Mouse (Mus musculus) limb, embryonic 14.5 days (tissue): ENCODE data around the gene Itpkc. TPM values are rescaled to one million over a fixed set of nuclear protein-coding genes. Genes with fewer than 3 reads are reported as not detected.

Source experiments
- ATAC-seq: fragments of 200-750 bp; cut with Nextera tagmentation; 2 replicates; pipeline ENCODE4 v1.8.0; 2017; ENCODE audit warnings: low read depth, moderate number of reproducible peaks, moderate TSS enrichment; ENCODE audit not compliant: low FRiP score
- DNase-seq: peaks from one replicate; pipeline ENCODE4 v3.0.0-alpha.2; 2015; ENCODE audit warnings: low spot score
- H3K27ac ChIP-seq: fragments of 300-500 bp; sonication (generic); replicated peaks from 2 replicates; pipeline ENCODE4 v1.5.1; 2014; ENCODE audit warnings: low read depth, mild to moderate bottlenecking, low read length, moderate library complexity, mixed read lengths
- H3K27me3 ChIP-seq: fragments of 300-500 bp; sonication (generic); 2 replicates; pipeline ENCODE4 v1.6.1; 2014; ENCODE audit warnings: low read length, mixed read lengths; ENCODE audit not compliant: control insufficient read depth, insufficient read depth
- H3K36me3 ChIP-seq: fragments of 300-500 bp; sonication (generic); 2 replicates; pipeline ENCODE4 v1.6.1; 2014; ENCODE audit warnings: mild to moderate bottlenecking, low read length, moderate library complexity, mixed read lengths; ENCODE audit not compliant: control insufficient read depth, insufficient read depth
- H3K4me1 ChIP-seq: fragments of 300-500 bp; sonication (generic); 2 replicates; pipeline ENCODE4 v1.6.1; 2014; ENCODE audit warnings: antibody characterized with exemption, low read length, mixed read lengths; ENCODE audit not compliant: control insufficient read depth, insufficient read depth
- H3K4me2 ChIP-seq: fragments of 300-500 bp; sonication (generic); replicated peaks from 2 replicates; pipeline ENCODE4 v1.6.1; 2014; ENCODE audit warnings: low read depth, mild to moderate bottlenecking, low read length, moderate library complexity; ENCODE audit not compliant: severe bottlenecking
- H3K4me3 ChIP-seq: fragments of 300-500 bp; sonication (generic); replicated peaks from 2 replicates; pipeline ENCODE4 v1.5.1; 2014; ENCODE audit warnings: low read length
- H3K9ac ChIP-seq: fragments of 300-500 bp; sonication (generic); 2 replicates; pipeline ENCODE4 v1.6.1; 2014; ENCODE audit warnings: mild to moderate bottlenecking, low read depth, low read length, moderate library complexity; ENCODE audit not compliant: severe bottlenecking
- H3K9me3 ChIP-seq: fragments of 300-500 bp; sonication (generic); 2 replicates; pipeline ENCODE4 v1.6.1; 2016; ENCODE audit warnings: low read length; ENCODE audit not compliant: control insufficient read depth
- POLR2A ChIP-seq: fragments of 200-500 bp; IDR thresholded peaks from 2 replicates; pipeline ENCODE4 v1.8.0; 2012; ENCODE audit warnings: inconsistent platforms, mild to moderate bottlenecking, moderate library complexity, borderline replicate concordance; ENCODE audit not compliant: insufficient read depth, insufficient read length; ENCODE audit errors: extremely low read depth
- WGBS: fragments of 180-500 bp; shearing (Covaris S2); extraction: QIAGEN DNeasy Blood & Tissue Kit; methylation state at CpG from one replicate; pipeline ENCODE4 v1.1.7; 2014; 5-methylcytosine and 5-hydroxymethylcytosine counted together
- polyA plus RNA-seq, 2 experiments: library from polyadenylated mRNA; depleted of rRNA in 1 of 2; stranded (reverse) in 1 of 2; unstranded in 1 of 2; fragments of >200 nt; fragmentation: Nextera tagmentation in 1 of 2; extraction: Ambion mirVana in 1 of 2; gene quantifications; 2 replicates each; pipeline versions ENCODE4 v1.2.1 to v1.2.3; 2012 to 2014

The Itpkc gene
- polyA plus RNA-seq, 2 experiments: 11.5 to 13.0 TPM

DNA sequence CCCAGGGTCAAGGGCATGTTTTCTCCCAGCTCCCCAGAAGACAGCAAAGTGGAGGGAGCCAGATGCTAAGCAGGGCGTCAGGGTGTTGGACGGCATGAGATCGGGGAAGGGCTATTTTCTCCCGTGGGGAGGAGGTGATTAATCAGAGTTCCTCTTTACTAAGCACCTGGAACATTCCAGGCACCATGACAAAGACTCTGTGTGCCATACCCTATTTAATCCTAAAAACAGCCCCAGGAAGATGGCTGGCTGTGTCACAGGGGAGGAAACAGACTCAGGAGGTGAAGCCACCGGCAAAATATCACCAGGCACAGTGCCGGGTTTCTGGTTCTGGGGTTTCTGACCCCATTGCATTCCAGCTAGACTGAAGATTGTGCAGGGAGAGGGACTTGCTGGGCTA is 6.5 kb downstream of the Itpkc start:
- no peaks in the 10 kb centered on the region for H3K9me3 ChIP-seq
- no peak for TF ChIP-seq POLR2A
- H3K4me3 ChIP-seq: no peak overlapping the region
- peaks cover 25% of the 10 kb centered on the region for H3K4me1 ChIP-seq
- no peaks in the 10 kb centered on the region for H3K27me3 ChIP-seq
- no peak overlapping the region for H3K9ac ChIP-seq
- ATAC-seq: no peak
- no peak overlapping the region for H3K4me2 ChIP-seq
- peaks cover 27% of the 10 kb centered on the region for H3K36me3 ChIP-seq
- 73% methylated on average over 6 of the region's 6 CpGs for WGBS
- DNase-seq: no peak
- H3K27ac ChIP-seq: no peak overlapping the region

DNA sequence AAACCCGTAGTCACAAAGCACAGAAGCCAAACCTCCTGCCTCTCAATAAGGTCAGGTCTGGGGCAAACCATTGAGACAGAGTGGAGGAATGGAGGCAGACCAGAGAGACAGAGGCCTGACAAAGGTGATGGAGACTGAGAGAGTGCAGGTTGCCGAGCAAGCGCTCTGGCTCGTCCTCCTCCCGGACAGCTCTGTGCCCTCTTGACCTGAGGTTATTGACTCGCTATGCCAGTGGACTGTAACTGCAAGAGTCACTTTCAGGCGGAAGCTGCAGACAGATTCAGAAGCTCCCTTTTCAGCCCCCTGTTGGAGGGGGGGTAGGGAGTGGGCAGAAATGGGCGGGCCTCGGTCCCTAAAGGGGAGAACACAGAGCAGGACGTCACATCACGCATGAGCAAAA is 8.5 kb downstream of the Itpkc start:
- 78% methylated on average over 11 of the region's 11 CpGs for WGBS
- DNase-seq: no peak

DNA sequence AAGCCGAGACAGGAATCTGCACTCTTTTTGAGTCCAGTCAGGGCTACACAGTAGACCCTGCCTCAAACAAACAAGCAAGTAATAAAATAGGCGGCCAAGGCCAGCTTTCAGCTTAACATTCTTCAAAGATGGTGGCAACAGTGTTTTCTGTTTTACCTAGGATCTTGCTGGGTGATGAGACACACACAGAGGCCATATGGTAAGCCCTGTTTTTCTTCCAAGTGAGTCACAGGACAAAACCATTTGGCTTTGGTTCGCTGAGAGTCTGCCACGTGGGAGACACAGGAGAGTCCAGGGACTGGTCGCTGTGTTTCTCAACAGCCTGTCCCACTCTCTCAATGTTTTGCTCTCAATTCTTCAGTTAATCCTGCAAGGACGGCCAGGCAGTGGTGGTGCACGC is 9.9 kb downstream of the Itpkc start:
- no peak overlapping the region for H3K4me2 ChIP-seq
- no peaks in the 10 kb centered on the region for H3K9me3 ChIP-seq
- H3K27ac ChIP-seq: no peak overlapping the region
- ATAC-seq (no peak), DNase-seq (no peak)
- H3K36me3 ChIP-seq: peaks cover 56% of the 10 kb centered on the region
- TF ChIP-seq POLR2A: no peak
- no peak overlapping the region for H3K9ac ChIP-seq
- WGBS: 80% methylated on average over 7 of the region's 7 CpGs
- no peaks in the 10 kb centered on the region for H3K27me3 ChIP-seq
- H3K4me1 ChIP-seq: no peaks in the 10 kb centered on the region
- no peak overlapping the region for H3K4me3 ChIP-seq

More for the DNA sequence above, 8.5 kb downstream of the Itpkc start:
- H3K9ac ChIP-seq: no peak overlapping the region
- no peak for ATAC-seq
- no peak overlapping the region for H3K4me2 ChIP-seq
- no peak overlapping the region for H3K27ac ChIP-seq
- no peaks in the 10 kb centered on the region for H3K27me3 ChIP-seq
- no peaks in the 10 kb centered on the region for H3K9me3 ChIP-seq
- no peak for TF ChIP-seq POLR2A
- H3K4me1 ChIP-seq: peaks cover 5% of the 10 kb centered on the region
- no peak overlapping the region for H3K4me3 ChIP-seq
- H3K36me3 ChIP-seq: peaks cover 46% of the 10 kb centered on the region

DNA sequence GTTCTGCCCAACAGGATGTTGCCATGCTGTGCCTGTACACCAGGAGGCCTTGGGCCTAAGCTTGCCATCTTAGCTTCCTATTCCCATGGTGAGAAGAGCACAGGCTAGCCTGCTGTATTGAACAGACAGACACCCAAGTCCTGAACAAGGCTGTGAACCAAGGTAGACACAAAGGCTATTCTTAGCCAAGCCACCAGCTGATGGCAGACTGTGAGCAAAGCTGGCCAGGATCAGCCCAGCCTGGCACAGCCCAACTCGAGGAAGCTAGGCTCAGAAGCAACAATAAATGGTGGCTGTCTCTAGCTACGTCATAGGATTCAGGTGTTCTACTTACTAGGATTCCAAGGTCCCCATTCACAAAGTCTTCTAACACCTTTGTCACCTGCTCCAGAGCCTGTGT is 15.8 kb downstream of the Itpkc start:
- H3K4me1 ChIP-seq: no peaks in the 10 kb centered on the region

DNA sequence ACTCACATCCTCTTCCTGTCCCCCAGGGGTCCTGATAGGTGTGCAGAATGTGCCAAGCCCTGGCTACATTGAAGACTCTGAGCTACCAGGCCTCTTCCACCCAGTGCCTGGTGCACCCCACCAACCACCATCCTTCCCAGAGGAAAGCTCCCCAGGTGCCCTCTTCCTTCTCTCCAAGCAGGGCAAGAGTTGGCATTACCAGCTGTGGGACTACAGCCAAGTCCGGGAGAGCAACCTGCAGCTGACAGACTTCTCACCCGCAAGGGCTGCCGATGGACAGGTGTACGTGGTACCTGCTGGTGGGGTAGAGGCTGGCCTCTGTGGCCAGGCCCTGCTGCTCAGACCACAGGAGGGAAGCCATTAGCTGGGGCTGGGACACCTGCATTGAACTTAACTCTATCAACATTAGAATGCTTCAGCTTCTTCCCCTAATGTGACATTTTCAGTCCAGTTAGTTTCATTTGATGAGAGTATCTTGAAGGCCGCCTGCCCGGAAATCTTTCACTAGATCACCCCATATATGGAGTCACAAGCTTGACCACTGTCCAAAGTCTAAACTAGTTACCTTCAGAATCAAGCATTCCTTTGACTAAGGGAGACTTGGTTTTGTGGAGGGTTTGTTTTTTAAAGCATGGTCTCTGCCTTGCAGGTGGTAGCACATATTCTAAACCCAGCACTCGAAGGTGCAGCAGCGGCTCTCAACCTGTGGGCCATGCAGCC is 24.6 kb downstream of the Itpkc start:
- Histone ChIP-seq H3K4me2 (no peak overlapping the region), H3K4me1 (no peaks in the 10 kb centered on the region), H3K27ac (no peak overlapping the region), H3K9me3 (no peaks in the 10 kb centered on the region), H3K4me3 (no peak overlapping the region), H3K9ac (no peak overlapping the region), H3K27me3 (no peaks in the 10 kb centered on the region), H3K36me3 (peaks cover 51% of the 10 kb centered on the region)
- ATAC-seq: no peak
- WGBS: 97% methylated on average over 8 of the region's 8 CpGs
- DNase-seq: no peak
- no peak for TF ChIP-seq POLR2A

More for the DNA sequence above, 15.8 kb downstream of the Itpkc start:
- Histone ChIP-seq H3K9ac (no peak overlapping the region), H3K9me3 (no peaks in the 10 kb centered on the region), H3K4me3 (no peak overlapping the region), H3K27ac (no peak overlapping the region), H3K36me3 (peaks cover 91% of the 10 kb centered on the region), H3K4me2 (no peak overlapping the region), H3K27me3 (no peaks in the 10 kb centered on the region)
- no peak for TF ChIP-seq POLR2A
- ATAC-seq (no peak), DNase-seq (no peak)
- WGBS: 89% methylated on average over 2 of the region's 2 CpGs

DNA sequence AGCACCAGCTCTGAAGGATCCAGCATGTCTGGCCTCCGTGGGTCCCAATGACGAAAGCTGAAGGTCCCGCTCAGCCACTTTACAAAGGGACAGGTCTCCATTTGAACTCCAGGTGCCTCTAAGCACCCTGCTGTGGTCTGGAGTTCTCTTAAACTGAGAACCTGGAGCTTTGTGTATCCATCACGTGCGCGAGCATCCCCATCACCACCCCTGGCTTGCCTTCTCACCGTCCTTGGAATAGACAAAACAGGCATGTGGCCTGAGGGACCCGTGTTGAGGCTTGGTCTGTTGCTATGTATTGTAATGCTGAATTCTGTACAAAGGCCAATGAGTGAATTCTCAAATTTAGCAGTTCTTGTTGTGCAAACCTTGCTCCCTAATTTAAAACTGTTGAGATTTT is 29.7 kb downstream of the Itpkc start:
- ATAC-seq: no peak
- H3K27me3 ChIP-seq: no peaks in the 10 kb centered on the region
- WGBS: 93% methylated on average over 8 of the region's 8 CpGs
- peaks cover 14% of the 10 kb centered on the region for H3K4me1 ChIP-seq
- DNase-seq: no peak
- no peaks in the 10 kb centered on the region for H3K9me3 ChIP-seq
- no peak for TF ChIP-seq POLR2A
- peaks cover 27% of the 10 kb centered on the region for H3K36me3 ChIP-seq
- H3K27ac ChIP-seq: no peak overlapping the region
- no peak overlapping the region for H3K4me2 ChIP-seq
- no peak overlapping the region for H3K9ac ChIP-seq
- no peak overlapping the region for H3K4me3 ChIP-seq
